Mouse (Mus musculus) A20 (cell line): Measurements from ENCODE around the gene Gdf2.

Source experiments
- DNase-seq: peaks from one replicate; pipeline ENCODE4 v3.0.0-alpha.2; 2011; ENCODE audit warnings: low read depth, low spot score

Gene Gdf2

GRCm38 (mm10) chr14:33940739-33941138 lies at the start of gene Gdf2:
Gene Gdf2, plus strand, starts transcription at chr14:33941039.
- DNase-seq, result no peak

- DNase-seq, result no peak
Measured at GRCm38 (mm10) chr14:33891507-33891906, 49.3 kb upstream of the Gdf2 start.

- no peak for DNase-seq
Measured at GRCm38 (mm10) chr14:33895777-33896176, 45.1 kb upstream of the Gdf2 start.

- DNase-seq, result no peak
Measured at GRCm38 (mm10) chr14:33896628-33897300, 44.1 kb upstream of the Gdf2 start.

GRCm38 (mm10) chr14:33902783-33903182 lies 38.1 kb upstream of the Gdf2 start:
- no peak for DNase-seq

GRCm38 (mm10) chr14:33903199-33903598 lies 37.6 kb upstream of the Gdf2 start:
- DNase-seq, result no peak

- DNase-seq, result no peak
Measured at GRCm38 (mm10) chr14:33904851-33905250, 36.0 kb upstream of the Gdf2 start.

GRCm38 (mm10) chr14:33913727-33914126 lies 27.1 kb upstream of the Gdf2 start:
- DNase-seq, result peak; percentile 23

DNA sequence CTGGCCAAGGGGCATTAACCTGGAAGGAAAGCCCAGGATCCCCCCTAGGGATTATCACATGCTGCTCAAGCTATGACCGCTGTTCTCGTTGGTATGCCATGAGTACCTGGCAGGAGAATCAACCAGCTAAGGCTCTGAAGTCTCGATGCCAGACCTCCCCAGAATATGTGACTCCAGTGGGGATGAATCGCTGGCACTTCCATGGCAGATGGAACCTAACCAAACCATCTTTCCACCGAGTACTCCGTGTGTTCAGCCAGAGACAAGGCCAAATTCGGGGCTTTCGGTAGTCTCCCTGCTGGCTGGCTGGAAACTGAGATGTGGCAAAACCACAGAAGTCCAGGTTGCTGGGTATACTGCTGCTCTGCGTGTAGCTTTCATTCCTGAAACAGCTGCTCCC lies 26.6 kb upstream of the Gdf2 start:
- DNase-seq, result no peak

DNA sequence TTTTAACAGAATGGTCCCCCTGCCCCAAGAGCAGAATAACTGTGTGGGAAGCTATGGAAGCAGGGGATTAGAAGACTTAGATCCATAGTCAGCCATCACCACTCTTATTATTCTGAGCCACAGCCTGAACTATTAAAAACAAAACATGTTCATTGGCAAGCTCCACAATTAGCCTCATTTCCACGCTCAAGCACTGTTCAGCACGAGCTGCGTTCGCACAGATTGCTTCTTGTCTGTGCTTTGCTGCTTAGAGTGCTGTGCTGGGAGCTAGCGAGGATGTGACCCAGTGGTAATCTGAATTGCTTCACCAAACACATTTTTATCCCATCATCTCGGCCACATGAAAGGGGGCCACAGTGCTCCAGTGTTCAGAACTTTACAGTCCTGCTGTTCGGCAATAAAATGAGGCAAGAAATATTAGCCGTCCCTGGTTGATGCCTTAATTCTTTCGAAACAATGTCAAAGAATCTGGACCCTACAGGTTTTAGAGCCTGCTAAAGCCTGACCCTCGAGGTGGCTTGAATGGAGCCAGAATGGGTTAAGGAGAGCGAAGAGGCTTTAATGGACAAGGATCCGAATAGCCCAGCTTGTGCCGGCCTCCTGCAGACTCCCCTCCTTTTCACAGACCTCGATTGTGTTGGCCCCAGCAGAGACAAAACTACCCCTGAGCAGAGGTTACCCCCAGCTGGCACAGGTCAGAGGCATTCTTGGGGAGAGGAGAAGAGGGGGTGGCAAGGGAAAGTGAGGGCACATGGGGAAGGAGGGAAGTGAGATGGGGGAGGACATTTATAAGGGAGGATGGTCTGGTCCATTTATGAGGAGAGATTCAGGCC lies 19.9 kb upstream of the Gdf2 start:
- no peak for DNase-seq

- no peak for DNase-seq
Measured at GRCm38 (mm10) chr14:33922771-33923167, 18.1 kb upstream of the Gdf2 start.

DNA sequence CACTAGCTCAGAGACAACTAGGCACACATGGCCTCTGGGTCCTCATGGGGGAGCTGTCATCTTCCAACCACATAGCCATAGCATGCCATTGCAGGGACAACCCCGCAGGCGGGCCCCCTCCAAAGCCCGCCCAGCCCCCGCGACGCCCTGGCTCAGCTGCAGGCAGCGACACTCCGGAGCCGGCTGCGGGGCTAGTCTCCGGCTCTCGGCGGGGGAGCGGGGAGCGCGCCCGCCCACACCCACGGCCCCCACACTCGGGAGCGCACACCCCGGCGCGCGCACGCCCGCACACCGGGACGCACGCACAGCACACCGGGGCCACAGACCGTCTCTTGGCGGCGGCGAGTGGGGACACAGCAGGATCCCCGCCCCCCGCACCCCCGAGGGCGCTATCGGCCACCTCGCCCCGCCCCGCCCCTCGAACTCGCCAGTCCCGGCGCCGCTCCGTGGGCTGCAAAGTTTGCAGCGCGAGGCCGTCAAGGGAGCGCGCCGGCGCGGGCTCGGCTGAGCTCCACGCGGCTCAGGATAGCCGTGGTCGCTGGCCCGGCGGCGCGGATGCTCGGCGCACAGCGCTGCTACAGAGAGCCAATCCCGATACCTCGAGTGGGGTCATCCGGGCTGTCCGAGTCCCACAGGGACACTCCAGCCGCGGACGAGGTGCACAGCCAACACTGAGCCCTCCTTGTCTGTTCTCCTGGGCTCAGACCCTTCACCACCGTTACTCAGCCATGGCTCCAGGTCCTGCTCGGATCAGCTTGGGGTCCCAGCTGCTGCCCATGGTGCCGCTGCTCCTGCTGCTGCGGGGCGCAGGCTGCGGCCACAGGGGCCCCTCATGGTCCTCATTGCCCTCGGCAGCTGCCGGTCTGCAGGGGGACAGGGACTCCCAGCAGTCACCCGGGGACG lies 17.4 kb upstream of the Gdf2 start, which contains the start of gene Gdf10:
Gene Gdf10 (plus strand): TSS at position 420 of the 903 bp plus-strand sequence.
- no peak for DNase-seq

- DNase-seq, result no peak
Measured at GRCm38 (mm10) chr14:33931853-33932252, 9.0 kb upstream of the Gdf2 start.

- DNase-seq, result peak; percentile 33
Measured at GRCm38 (mm10) chr14:33932935-33933703, 7.7 kb upstream of the Gdf2 start.

DNA sequence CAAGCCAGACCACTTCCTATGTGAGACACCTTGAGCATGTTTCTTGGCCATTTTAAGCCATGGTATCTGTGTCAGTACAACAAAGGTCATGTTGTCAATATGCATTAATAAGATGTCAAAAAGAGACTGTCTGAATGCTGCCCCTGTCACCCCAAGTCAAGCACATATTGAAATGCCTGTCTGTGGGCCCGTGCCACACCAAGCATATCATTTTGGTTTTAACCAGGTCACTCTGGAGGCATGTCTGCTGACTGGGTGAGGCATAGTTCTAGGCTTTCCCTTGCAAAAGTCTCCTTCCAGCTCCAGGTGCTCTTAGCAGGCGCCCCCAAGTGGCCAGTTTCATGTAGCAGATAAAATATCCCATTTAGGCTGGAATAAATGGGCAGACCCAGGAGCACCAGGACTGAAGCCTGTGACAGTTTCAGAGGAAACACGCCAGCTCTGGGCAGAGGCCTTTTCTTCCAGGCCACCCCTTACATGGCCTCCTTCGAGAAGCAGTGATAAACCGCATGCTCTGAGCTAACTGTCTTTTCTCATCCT lies 7.0 kb upstream of the Gdf2 start:
- peak; percentile 37 for DNase-seq

GRCm38 (mm10) chr14:33939117-33939516 lies 1.7 kb upstream of the Gdf2 start:
- DNase-seq, result peak; percentile 81

DNA sequence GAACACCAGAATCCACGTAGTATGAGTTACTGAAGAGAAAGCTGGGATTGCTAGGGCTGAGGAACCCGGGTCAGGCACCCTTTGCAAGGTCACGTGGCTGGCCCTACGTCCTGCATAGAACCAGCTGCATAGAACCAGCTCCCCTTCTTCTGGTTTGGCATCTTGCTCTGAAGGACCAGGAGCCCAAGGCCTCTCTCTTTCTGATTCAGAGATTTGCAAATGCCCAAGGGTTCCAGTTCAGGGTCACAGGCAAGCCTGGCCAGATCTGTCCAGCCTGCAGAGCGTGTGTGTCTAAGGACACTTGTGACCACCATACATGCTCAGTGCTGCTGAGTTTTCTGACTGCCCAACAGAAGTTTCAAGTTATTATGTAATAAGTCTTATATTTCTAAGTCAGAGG lies 1.4 kb downstream of the Gdf2 start:
- no peak for DNase-seq

- no peak for DNase-seq
Measured at GRCm38 (mm10) chr14:33946125-33946524, 5.3 kb downstream of the Gdf2 start.

- peak; percentile 35 for DNase-seq
Measured at GRCm38 (mm10) chr14:33952233-33952981, 11.6 kb downstream of the Gdf2 start.

GRCm38 (mm10) chr14:33953761-33954160 lies 12.9 kb downstream of the Gdf2 start, which contains the start of gene Rbp3:
Gene Rbp3, plus strand, starts transcription at chr14:33954003.
- no peak for DNase-seq
